Mouse (Mus musculus): ENCODE measurements around the gene Arf5.

GRCm38 (mm10) chr6:28427096-28427839, 3.9 kb downstream of the Arf5 start, which contains the start of gene Fscn3:
- no peak for TF ChIP-seq CTCF (conservative IDR thresholded peaks at IDR 0.05; ENCODE audit: low read length)
- no peak for TF ChIP-seq POU5F1 (IDR thresholded peaks at IDR 0.05; ENCODE audit: borderline replicate concordance, low read length)
